Mouse (Mus musculus) thymus, adult 2 months (tissue): Measurements from ENCODE around the gene Zic5.

Source experiments
- CTCF ChIP-seq: fragments of 200-500 bp; IDR thresholded peaks from 2 replicates; pipeline ENCODE4 v1.5.1; 2012; ENCODE audit warnings: mild to moderate bottlenecking, control low read depth, low read length, moderate library complexity, borderline replicate concordance; ENCODE audit not compliant: control insufficient read depth, poor library complexity, insufficient read depth; ENCODE audit errors: extremely low read depth
- POLR2A ChIP-seq: fragments of 200-500 bp; IDR thresholded peaks from 2 replicates; pipeline ENCODE4 v1.6.1; 2012; ENCODE audit warnings: mild to moderate bottlenecking, low read length, control low read depth, moderate library complexity; ENCODE audit not compliant: control insufficient read depth, poor library complexity, insufficient read depth; ENCODE audit errors: extremely low read depth

DNA sequence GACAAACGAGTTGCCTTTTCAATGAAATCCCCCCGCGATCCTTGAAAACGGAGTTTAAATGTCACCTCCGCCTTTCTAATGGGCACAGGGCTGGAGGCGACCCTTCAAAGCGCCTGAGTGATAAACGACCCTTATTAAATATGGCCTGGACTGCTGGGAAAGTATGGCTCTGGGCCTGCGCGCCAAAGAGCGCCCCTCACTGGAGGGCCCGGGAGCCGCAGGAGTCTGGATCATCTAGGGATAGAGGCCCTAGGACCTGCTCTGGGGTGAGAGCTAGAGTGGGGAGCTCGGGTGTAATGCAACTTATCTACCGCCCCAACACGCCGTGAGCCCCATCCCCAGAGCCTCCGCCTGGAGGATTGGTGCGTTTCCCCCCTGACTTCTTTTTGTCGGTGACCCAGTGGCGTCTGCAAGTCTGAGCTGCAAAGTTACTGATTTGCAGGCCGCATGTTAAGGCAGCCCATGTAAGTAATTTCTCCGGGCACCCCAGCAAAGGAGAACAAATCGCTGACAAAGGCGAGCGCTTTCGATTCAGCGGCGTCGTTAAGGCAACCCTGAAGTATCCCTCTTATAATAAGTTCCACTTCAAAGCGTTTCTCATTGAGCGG lies 12.0 kb downstream of the Zic5 start:
- no peak for TF ChIP-seq POLR2A
- TF ChIP-seq CTCF: no peak
